Mouse (Mus musculus): ENCODE data around the gene Gm10309. TPM values are rescaled to one million over a fixed set of nuclear protein-coding genes. Genes with fewer than 3 reads are reported as not detected.
A peak's percentile ranks its signal among the peaks of the same experiment; 100 is the strongest.

Gene Gm10309
- total and polyA plus RNA-seq, 3 experiments, result 0.17 to 0.53 TPM; not detected in 1

GRCm38 (mm10) chr17:86508212-86508490 lies 3.1 kb upstream of the Gm10309 start (continued):
- TF ChIP-seq MAX (IDR thresholded peaks at IDR 0.05; ENCODE audit: low read length) (peak; percentile 94), SMC3 (IDR thresholded peaks at IDR 0.05; ENCODE audit: low read depth, low read length) (no peak), ZMIZ1 (IDR thresholded peaks at IDR 0.05; ENCODE audit: low read depth, low read length) (no peak; the same call in 1 of the 2 replicates), JUND (conservative IDR thresholded peaks at IDR 0.05; ENCODE audit: low read depth, low read length) (no peak; the same call in 1 of the 2 replicates), USF2 (conservative IDR thresholded peaks at IDR 0.05; ENCODE audit: low read depth, low read length) (peak; percentile 74), ETS1 (conservative IDR thresholded peaks at IDR 0.05; ENCODE audit: low read depth, low read length) (peak; percentile 85), MAZ (IDR thresholded peaks at IDR 0.05; ENCODE audit: low read depth, low read length) (no peak), TBP (conservative IDR thresholded peaks at IDR 0.05; ENCODE audit: low read depth, low read length) (no peak), RCOR1 (conservative IDR thresholded peaks at IDR 0.05; ENCODE audit: low read depth, low read length) (peak; percentile 38; the same call in 1 of the 2 replicates), MAFK (IDR thresholded peaks at IDR 0.05; ENCODE audit: insufficient replicate concordance, low read length) (0 out of 2 replicates have a peak, but pooled peaks have one; percentile 19)

- Histone ChIP-seq H3K9ac (ENCODE audit: insufficient read depth, low read depth) (peak overlapping the region; percentile 64), H3K79me2 (replicated peaks; ENCODE audit: control insufficient read depth, extremely low read depth, insufficient read depth, poor library complexity, severe bottlenecking) (no peaks in the 10 kb centered on the region), H3K27me3 (replicated peaks) (no peaks in the 10 kb centered on the region), H3K4me2 (ENCODE audit: insufficient read depth, low read depth, poor library complexity, severe bottlenecking) (peak overlapping the region; percentile 59), H3K4me3 (replicated peaks in 1 of 3; ENCODE audit: low read depth in 2 of 3, low read length in 2 of 3, poor library complexity in 1 of 3) (peak overlapping the region; percentile 22 to 51 (median 46)), H3K4me1 (ENCODE audit: control insufficient read depth in 1 of 2, insufficient read depth in 2 of 2) (peaks cover 15 to 38% of the 10 kb centered on the region in 2 experiments), H3K36me3 (replicated peaks in 1 of 2; ENCODE audit: control insufficient read depth in 1 of 2, insufficient read depth in 1 of 2, low read length in 1 of 2) (peaks cover 0 to 47% of the 10 kb centered on the region in 2 experiments), H3K9me3 (replicated peaks; ENCODE audit: low read length) (no peaks in the 10 kb centered on the region), H3K27ac (ENCODE audit: insufficient read depth, low read depth) (peak overlapping the region; percentile 97)
- in situ Hi-C loops (cut with MboI; ENCODE audit: low pct_ligation_motif_present, low pct_unique_long_range_greater_than_20kb, low sequenced_read_pairs), result loop anchor here (25.0 kb wide), 2 partner anchors 305 to 730 kb away; no protein-coding TSS in a partner anchor
- DNase-seq (ENCODE audit: extremely low read depth), result peak; percentile 94
- dilution Hi-C loops (cut with MboI; ENCODE audit: extremely low pct_ligation_motif_present, extremely low pct_unique_long_range_greater_than_20kb, low sequenced_read_pairs), result no loop called here
- TF ChIP-seq JUN (IDR thresholded peaks at IDR 0.05; ENCODE audit: insufficient read depth, low read depth, low read length), result peak; percentile 69
- TF ChIP-seq ZMIZ1 (IDR thresholded peaks at IDR 0.05; ENCODE audit: low read depth, low read length), result peak; percentile 56; the same call in 1 of the 2 replicates
- TF ChIP-seq KAT2A (IDR thresholded peaks at IDR 0.05; ENCODE audit: insufficient replicate concordance, low read length), result no peak
- no peak for TF ChIP-seq MYC (IDR thresholded peaks at IDR 0.05; ENCODE audit: low read depth, low read length)
- TF ChIP-seq ZKSCAN1 (IDR thresholded peaks at IDR 0.05; ENCODE audit: borderline replicate concordance, low read depth, low read length), result no peak
- TF ChIP-seq HCFC1 (IDR thresholded peaks at IDR 0.05; ENCODE audit: low read depth, low read length), result peak; percentile 56
- TF ChIP-seq IRF4 (IDR thresholded peaks at IDR 0.05; ENCODE audit: low read depth, low read length), result peak; percentile 97
- peak; percentile 89 for TF ChIP-seq ETS1 (conservative IDR thresholded peaks at IDR 0.05; ENCODE audit: low read depth, low read length)
- peak; percentile 74 for TF ChIP-seq ELF1 (IDR thresholded peaks at IDR 0.05; ENCODE audit: low read depth, low read length)
- peak; percentile 52; the same call in 1 of the 2 replicates for TF ChIP-seq BHLHE40 (IDR thresholded peaks at IDR 0.05; ENCODE audit: low read depth, low read length)
- TF ChIP-seq CHD1 (IDR thresholded peaks at IDR 0.05; ENCODE audit: low read depth, low read length), result peak; percentile 77; the same call in 1 of the 2 replicates
- TF ChIP-seq RAD21 (IDR thresholded peaks at IDR 0.05; ENCODE audit: low read depth, low read length), result no peak
- no peak for TF ChIP-seq USF2 (conservative IDR thresholded peaks at IDR 0.05; ENCODE audit: low read depth, low read length)
- TF ChIP-seq SIN3A (IDR thresholded peaks at IDR 0.05; ENCODE audit: low read length), result peak; percentile 95
- TF ChIP-seq NRF1 (IDR thresholded peaks at IDR 0.05; ENCODE audit: low read depth, low read length), result 0 out of 2 replicates have a peak, but pooled peaks have one; percentile 13
- no peak for TF ChIP-seq USF1 (IDR thresholded peaks at IDR 0.05; ENCODE audit: low read depth, low read length)
- no peak for TF ChIP-seq POLR2AphosphoS2 (IDR thresholded peaks at IDR 0.05; ENCODE audit: low read depth, low read length)
- peak; percentile 85 for TF ChIP-seq RCOR1 (conservative IDR thresholded peaks at IDR 0.05; ENCODE audit: low read depth, low read length)
- no peak for TF ChIP-seq GABPA (IDR thresholded peaks at IDR 0.05; ENCODE audit: insufficient replicate concordance, low read depth, low read length)
- TF ChIP-seq MAFK (IDR thresholded peaks at IDR 0.05; ENCODE audit: insufficient replicate concordance, low read length), result no peak
- peak; percentile 87 for TF ChIP-seq EP300 (IDR thresholded peaks at IDR 0.05; ENCODE audit: low read length)
- no peak; the same call in 1 of the 2 replicates for TF ChIP-seq NELFE (IDR thresholded peaks at IDR 0.05; ENCODE audit: low read depth, low read length)
- no peak for TF ChIP-seq PAX5 (IDR thresholded peaks at IDR 0.05; ENCODE audit: low read length)
- TF ChIP-seq TCF12 (IDR thresholded peaks at IDR 0.05; ENCODE audit: low read depth, low read length), result peak; percentile 67
- peak; percentile 55 for TF ChIP-seq MAZ (IDR thresholded peaks at IDR 0.05; ENCODE audit: low read depth, low read length)
- no peak for TF ChIP-seq ZNF384 (IDR thresholded peaks at IDR 0.05; ENCODE audit: low read depth, low read length)
- TF ChIP-seq CHD2 (IDR thresholded peaks at IDR 0.05; ENCODE audit: low read length), result peak; percentile 81
- TF ChIP-seq SMC3 (IDR thresholded peaks at IDR 0.05; ENCODE audit: low read depth, low read length), result no peak
- peak; percentile 62 for TF ChIP-seq POLR2A (IDR thresholded peaks at IDR 0.05; ENCODE audit: low read depth, low read length)
- peak; percentile 59; the same call in 1 of the 2 replicates for TF ChIP-seq MAX (IDR thresholded peaks at IDR 0.05; ENCODE audit: low read length)
- TF ChIP-seq MEF2A (IDR thresholded peaks at IDR 0.05; ENCODE audit: borderline replicate concordance, low read depth, low read length), result peak; percentile 78
- TF ChIP-seq TBP (conservative IDR thresholded peaks at IDR 0.05; ENCODE audit: low read depth, low read length), result 0 out of 2 replicates have a peak, but pooled peaks have one; percentile 43
Measured at GRCm38 (mm10) chr17:86507342-86508211, 2.5 kb upstream of the Gm10309 start.
